Mouse (Mus musculus): ENCODE data around the gene Slc44a3.

DNA sequence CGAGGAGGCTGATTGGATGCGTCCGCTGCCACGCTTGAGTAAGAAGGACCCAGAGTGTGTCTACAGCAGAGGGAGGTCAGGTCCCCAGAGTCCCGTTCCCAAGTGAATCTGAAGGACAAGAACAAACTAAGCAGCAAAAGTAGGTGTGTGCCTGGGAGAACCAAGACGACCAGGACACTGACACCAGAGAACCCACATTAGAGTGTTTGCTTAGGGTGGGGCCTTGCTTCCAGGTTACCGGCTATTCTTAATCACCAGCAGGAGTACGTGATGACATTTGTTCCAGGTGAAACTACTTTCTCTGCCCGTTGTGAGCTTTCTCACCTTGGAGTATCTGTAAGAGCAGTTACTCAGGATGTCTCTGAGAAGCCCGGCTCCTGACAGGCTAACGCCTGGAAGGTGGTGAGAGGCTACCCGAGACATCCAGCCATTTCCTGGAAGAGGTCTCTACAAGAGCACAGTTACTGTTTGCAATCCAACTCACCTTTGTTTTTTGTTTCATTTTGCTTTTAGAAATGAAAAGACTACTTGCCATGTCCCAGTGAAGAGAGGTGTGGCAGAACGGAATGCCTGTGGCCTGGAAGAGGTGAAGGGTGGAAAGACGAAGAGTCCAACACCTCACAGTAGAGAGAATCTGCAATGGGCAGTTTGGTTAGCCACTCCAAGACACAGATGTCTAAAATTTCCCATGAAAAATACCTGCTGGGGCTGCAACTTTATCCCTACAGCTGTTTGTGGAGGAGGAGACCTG, 28.1 kb upstream of the Slc44a3 start:
- TF ChIP-seq USF1 (IDR thresholded peaks at IDR 0.05; ENCODE audit: low read depth) (no peak), CTCF (IDR thresholded peaks at IDR 0.05; ENCODE audit: control insufficient read depth, insufficient read depth, insufficient read length) (no peak), MAX (IDR thresholded peaks at IDR 0.05) (no peak), MYOG (IDR thresholded peaks at IDR 0.05; ENCODE audit: control insufficient read depth, extremely low read depth, insufficient read length) (no peak), MYOD1 (IDR thresholded peaks at IDR 0.05; ENCODE audit: control insufficient read depth, insufficient read length, low read depth) (no peak), FOSL1 (IDR thresholded peaks at IDR 0.05; ENCODE audit: insufficient read depth, low read length, poor library complexity, severe bottlenecking) (no peak)
